ENCODE assay signal across 8 mouse cellular contexts in the genomic region with DNA sequence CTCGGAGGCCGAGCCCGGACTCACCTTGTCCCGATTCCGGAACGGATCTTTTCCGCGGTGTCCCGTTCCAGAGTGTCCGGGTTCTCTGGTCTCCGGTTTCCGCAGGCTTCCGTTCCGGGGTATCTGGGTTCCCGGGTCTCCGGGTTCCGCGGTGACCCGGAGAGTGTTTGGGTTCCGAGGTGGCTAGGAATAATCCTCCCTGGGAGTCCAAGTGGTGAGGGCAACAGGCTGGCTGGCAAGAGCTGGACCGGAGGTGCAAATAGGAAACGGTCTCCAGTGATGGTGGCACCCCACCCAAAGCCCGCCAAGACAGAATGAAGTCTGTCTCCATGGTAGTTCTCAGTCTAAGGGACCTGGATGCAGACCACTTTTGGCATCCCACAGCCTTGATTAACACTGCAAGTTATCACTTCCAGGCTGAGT. TPM values are rescaled to one million over a fixed set of nuclear protein-coding genes. Genes with fewer than 3 reads are reported as not detected.
DNase-seq lines count a peak whose midpoint lies in the region; ATAC-seq lines count a peak whose summit lies in the region.

Gene Zfp11, minus strand, starts transcription at position 64 of the 423 bp plus-strand sequence.

- peak within 1 kb of the TSS; percentile 66 for H3K27ac ChIP-seq in hindbrain, embryonic 14.5 days

- H3K4me2 ChIP-seq in hindbrain, embryonic 14.5 days (replicated peaks), result peak within 1 kb of the TSS; percentile 93

- peak within 1 kb of the TSS; percentile 83 for H3K4me3 ChIP-seq in hindbrain, embryonic 14.5 days (replicated peaks; ENCODE audit: low read length)

- H3K9me3 ChIP-seq in hindbrain, embryonic 14.5 days (ENCODE audit: control insufficient read depth, low read length), result no peaks in the 10 kb centered on the region

- under 1% methylated on average over 23 of the region's 23 CpGs for WGBS in hindbrain, embryonic 14.5 days

- peaks cover 11% of the 10 kb centered on the region for H3K4me1 ChIP-seq in hindbrain, embryonic 14.5 days (replicated peaks; ENCODE audit: control insufficient read depth, insufficient read depth, low read length)

- no peaks in the 10 kb centered on the region for H3K27me3 ChIP-seq in hindbrain, embryonic 14.5 days (ENCODE audit: control insufficient read depth, insufficient read depth, low read length)

- DNase-seq in ZHBTc4 (ENCODE audit: low read depth, low spot score), result peak; percentile 91
- peak; percentile 87 to 92 for DNase-seq in cerebellum, postnatal 36 days
- peak; percentile 77 to 81 for DNase-seq in frontal cortex, postnatal 25 days (ENCODE audit: low spot score in 2 of 2)
- DNase-seq in hindbrain, embryonic 14.5 days (ENCODE audit: low spot score), result peak; percentile 83
- peak; percentile 79 to 83 for DNase-seq in layer of hippocampus, postnatal 25 days (ENCODE audit: extremely low spot score in 1 of 2, low spot score in 1 of 2)
- DNase-seq in lung, postnatal 14 days, result peak; percentile 80
- DNase-seq in ovary, postnatal 36 days (ENCODE audit: low spot score), result peak; percentile 77
- peak; percentile 66 for DNase-seq in thymus, postnatal 25 days

- ATAC-seq in hindbrain, embryonic 14.5 days (ENCODE audit: low FRiP score), result peak; percentile 83; the same call in 1 of the 2 replicates

- peak within 1 kb of the TSS; percentile 95 for H3K9ac ChIP-seq in hindbrain, embryonic 14.5 days

- no peaks in the 10 kb centered on the region for H3K36me3 ChIP-seq in hindbrain, embryonic 14.5 days (replicated peaks; ENCODE audit: control insufficient read depth, insufficient read depth)

RNA-seq across cellular contexts. Expression of gene Zfp11, which starts in this region (rescaled TPM):
- polyA plus RNA-seq in hindbrain, embryonic 14.5 days (2014; fragmentation: Nextera tagmentation; extraction: Ambion mirVana), result 6.6 and 6.8 TPM in 2 replicates
- total RNA-seq in layer of hippocampus, postnatal 25 days (2021), result 1 to 10 TPM; 6.9 to 7.3 TPM

Comparison
In these comparisons a context has a peak if more than half of its experiments do, and no peak if none do; other contexts are left out.
1. Peak in every context shown above with its lines: DNase-seq, ATAC-seq, H3K4me3 ChIP-seq and H3K27ac ChIP-seq.